Comparison of ENCODE assay signal across 23 mouse cellular contexts in genomic region chr9:114986361-114986760, GRCm38 (mm10). TPM values are rescaled to one million over a fixed set of nuclear protein-coding genes. Genes with fewer than 3 reads are reported as not detected.
DNase-seq lines count a peak whose midpoint lies in the region; ATAC-seq and TF ChIP-seq lines count a peak whose summit lies in the region.
"Had no signal": no experiment of that assay in that cellular context is flagged by ENCODE, and none has a peak within 500 bp of the region (broad histone marks: within the 10 kb centered on the region; RNA-seq: fewer than 3 reads in every experiment).

No protein-coding gene starts in this region.

- H3K9me3 ChIP-seq in kidney, embryonic 15.5 days (replicated peaks), result no peaks in the 10 kb centered on the region
- H3K9me3 ChIP-seq in megakaryocyte, embryonic 14.5 days, result peaks cover 32% of the 10 kb centered on the region
- H3K9me3 ChIP-seq: forebrain, embryonic 10.5 days; forebrain, embryonic 13.5 days; hindbrain, embryonic 12.5 days; hindbrain, embryonic 15.5 days had no signal

- TF ChIP-seq CTCF in gastrocnemius, adult 2 months (IDR thresholded peaks at IDR 0.05), result no peak

- WGBS in kidney, embryonic 15.5 days, result 56% methylated on average over 5 of the region's 5 CpGs

- no peak overlapping the region for H3K27ac ChIP-seq in kidney, embryonic 15.5 days
- no peak overlapping the region for H3K27ac ChIP-seq in gastrocnemius, adult 2 months
- H3K27ac ChIP-seq: forebrain, embryonic 10.5 days; forebrain, embryonic 13.5 days; hindbrain, embryonic 12.5 days; hindbrain, embryonic 15.5 days had no signal

- H3K9ac ChIP-seq in kidney, embryonic 15.5 days, result no peak overlapping the region
- H3K9ac ChIP-seq: forebrain, embryonic 13.5 days; hindbrain, embryonic 12.5 days; hindbrain, embryonic 15.5 days had no signal

- ATAC-seq in kidney, embryonic 15.5 days (replicated peaks; ENCODE audit: low FRiP score), result peak; percentile 67
- no peak for ATAC-seq in megakaryocyte, adult 5-6 weeks (ENCODE audit: poor library complexity, severe bottlenecking)
- ATAC-seq: forebrain, embryonic 13.5 days; forebrain, embryonic 16.5 days; Patski had no signal

- H3K36me3 ChIP-seq in kidney, embryonic 15.5 days, result no peaks in the 10 kb centered on the region
- H3K36me3 ChIP-seq in megakaryocyte, embryonic 14.5 days (replicated peaks; ENCODE audit: low read length), result no peaks in the 10 kb centered on the region
- H3K36me3 ChIP-seq: forebrain, embryonic 10.5 days; G1E; hindbrain, embryonic 12.5 days; hindbrain, embryonic 15.5 days had no signal

- no peaks in the 10 kb centered on the region for H3K27me3 ChIP-seq in kidney, embryonic 15.5 days
- H3K27me3 ChIP-seq in megakaryocyte, embryonic 14.5 days (replicated peaks), result peaks cover 18% of the 10 kb centered on the region
- H3K27me3 ChIP-seq: forebrain, embryonic 13.5 days; hindbrain, embryonic 12.5 days; hindbrain, embryonic 15.5 days; Patski had no signal

- intact Hi-C loops in gastrocnemius, adult 2 months (cut with DNase I), result no loop called here

- H3K4me1 ChIP-seq in kidney, embryonic 15.5 days, result peaks cover 8% of the 10 kb centered on the region; the same call in 1 of the 2 replicates
- H3K4me1 ChIP-seq in megakaryocyte, embryonic 14.5 days, result peaks cover 8% of the 10 kb centered on the region; the same call in 1 of the 2 replicates
- H3K4me1 ChIP-seq: forebrain, embryonic 13.5 days had no signal

- H3K4me2 ChIP-seq in kidney, embryonic 15.5 days, result no peak overlapping the region
- H3K4me2 ChIP-seq: forebrain, embryonic 13.5 days; heart, embryonic 11.5 days; hindbrain, embryonic 12.5 days; hindbrain, embryonic 15.5 days had no signal

- H3K4me3 ChIP-seq in kidney, embryonic 15.5 days (replicated peaks), result no peak overlapping the region
- H3K4me3 ChIP-seq in megakaryocyte, embryonic 14.5 days (replicated peaks), result peak overlapping the region; percentile 10
- no peak overlapping the region for H3K4me3 ChIP-seq in gastrocnemius, adult 2 months
- H3K4me3 ChIP-seq: forebrain, embryonic 10.5 days; forebrain, embryonic 13.5 days; hindbrain, embryonic 12.5 days; hindbrain, embryonic 15.5 days had no signal

- DNase-seq in kidney, adult 9 months, result no peak
- peak; percentile 40 for DNase-seq in layer of hippocampus, adult 11-12 months (ENCODE audit: low spot score)
- no peak for DNase-seq in layer of hippocampus, postnatal 14 days (ENCODE audit: low spot score in 2 of 2)
- no peak for DNase-seq in gastrocnemius, adult 2 months
- DNase-seq: adrenal gland, postnatal 14 days; B cell, adult 2 months; cerebellum, adult 18-20 months; cerebellum, adult 9-10 months; cerebellum, postnatal 14 days; gastrocnemius, postnatal 14 days; heart, adult 11 months had no signal

RNA-seq across cellular contexts. Expression of gene Rps27rt, which starts 3.8 kb away (rescaled TPM):
- polyA plus RNA-seq in kidney, embryonic 15.5 days (2015; fragmentation: Nextera tagmentation; extraction: Ambion mirVana), result 310 and 532 TPM in 2 replicates
- total RNA-seq in layer of hippocampus, postnatal 14 days (2021), result 10 to 100 TPM; 19.4 to 27.4 TPM
- 2.1 TPM in 1 of 2 replicates, not detected in the other for polyA plus RNA-seq in megakaryocyte, embryonic 14.5 days (2012; ENCODE audit: insufficient read depth, low replicate concordance)
- total RNA-seq in megakaryocyte, adult 5-6 weeks (2015), result 188 and 220 TPM in 2 replicates
- 116 and 127 TPM in 2 replicates for total RNA-seq in megakaryocyte, adult 5-6 weeks (2017)
- 10 to 100 TPM; 34.1 to 35.4 TPM for total RNA-seq in gastrocnemius, adult 2 months (2021)

RNA-seq across cellular contexts. Expression of gene Osbpl10, which starts 8.0 kb away (rescaled TPM):
- polyA plus RNA-seq in kidney, embryonic 15.5 days (2015; fragmentation: Nextera tagmentation; extraction: Ambion mirVana), result 2.3 and 3.1 TPM in 2 replicates
- 10 to 100 TPM; 17.1 to 19.7 TPM for total RNA-seq in layer of hippocampus, postnatal 14 days (2021)
- 0.25 and 1.2 TPM in 2 replicates for polyA plus RNA-seq in megakaryocyte, embryonic 14.5 days (2012; ENCODE audit: insufficient read depth, low replicate concordance)
- not detected in 2 replicates for total RNA-seq in megakaryocyte, adult 5-6 weeks (2015)
- total RNA-seq in megakaryocyte, adult 5-6 weeks (2017), result not detected in 2 replicates
- 1 to 10 TPM; 2.0 to 3.7 TPM for total RNA-seq in gastrocnemius, adult 2 months (2021)
- total RNA-seq: CH12.LX had no signal
- polyA plus RNA-seq: G1E had no signal

RNA-seq across cellular contexts. Expression of gene Gpd1l, which starts 52.6 kb away (rescaled TPM):
- polyA plus RNA-seq in kidney, embryonic 15.5 days (2015; fragmentation: Nextera tagmentation; extraction: Ambion mirVana), result 19.5 and 20.1 TPM in 2 replicates
- 10 to 100 TPM; 76.8 to 81.1 TPM for total RNA-seq in layer of hippocampus, postnatal 14 days (2021)
- 3.8 TPM in 1 of 2 replicates, not detected in the other for polyA plus RNA-seq in megakaryocyte, embryonic 14.5 days (2012; ENCODE audit: insufficient read depth, low replicate concordance)
- total RNA-seq in megakaryocyte, adult 5-6 weeks (2015), result 14.5 and 19.4 TPM in 2 replicates
- 21.8 and 22.5 TPM in 2 replicates for total RNA-seq in megakaryocyte, adult 5-6 weeks (2017)
- 10 to 100 TPM; 16.4 to 22.3 TPM for total RNA-seq in gastrocnemius, adult 2 months (2021)
